Mouse (Mus musculus) stomach, adult 2 months (tissue): ENCODE results near the gene Nthl1. TPM values are rescaled to one million over a fixed set of nuclear protein-coding genes. Genes with fewer than 3 reads are reported as not detected.

Experiments
- polyA plus RNA-seq: library from polyadenylated mRNA; depleted of rRNA; stranded (reverse); fragments of >200 nt; gene quantifications from 2 replicates; pipeline ENCODE4 v1.2.3, GENCODE M21; 2012; rRNA removed

Gene Nthl1
- polyA plus RNA-seq = 4.2 and 7.1 TPM in 2 replicates

DNA sequence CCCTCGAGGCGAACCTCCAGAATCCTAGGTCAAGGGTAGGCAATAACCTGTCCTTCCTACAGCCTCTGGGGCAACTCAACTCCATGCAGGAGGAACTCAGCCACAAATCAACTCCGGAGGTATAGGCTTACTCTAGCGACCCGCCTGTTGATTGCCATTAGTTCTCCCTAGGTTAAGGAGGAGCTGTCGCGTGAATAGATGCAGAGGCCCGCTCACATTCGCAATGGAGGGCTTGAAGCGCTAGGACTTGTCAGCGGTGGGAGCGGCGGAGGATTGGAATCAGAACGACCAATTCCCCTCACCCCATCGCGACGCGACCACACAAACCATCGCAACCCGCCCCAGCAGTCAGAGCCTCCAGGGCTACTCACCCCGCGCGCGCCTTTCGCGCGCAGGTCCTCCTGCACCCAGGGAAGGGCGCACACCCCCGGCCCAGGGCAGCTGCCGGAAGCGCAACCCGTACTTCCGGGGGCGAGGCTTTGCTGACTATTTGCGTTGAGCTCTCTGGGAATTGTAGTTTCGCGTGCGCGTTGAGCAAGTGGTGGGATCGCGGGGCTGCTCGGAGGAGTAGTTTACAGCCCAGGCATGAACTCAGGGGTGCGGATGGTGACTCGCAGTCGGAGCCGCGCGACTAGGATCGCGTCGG is at the start of gene Nthl1, which contains the start of gene Tsc2:
TSS of gene Nthl1 (plus strand) at position 514 of the 646 bp plus-strand sequence.
TSS of gene Tsc2 (minus strand) at position 464 of the 646 bp plus-strand sequence.

DNA sequence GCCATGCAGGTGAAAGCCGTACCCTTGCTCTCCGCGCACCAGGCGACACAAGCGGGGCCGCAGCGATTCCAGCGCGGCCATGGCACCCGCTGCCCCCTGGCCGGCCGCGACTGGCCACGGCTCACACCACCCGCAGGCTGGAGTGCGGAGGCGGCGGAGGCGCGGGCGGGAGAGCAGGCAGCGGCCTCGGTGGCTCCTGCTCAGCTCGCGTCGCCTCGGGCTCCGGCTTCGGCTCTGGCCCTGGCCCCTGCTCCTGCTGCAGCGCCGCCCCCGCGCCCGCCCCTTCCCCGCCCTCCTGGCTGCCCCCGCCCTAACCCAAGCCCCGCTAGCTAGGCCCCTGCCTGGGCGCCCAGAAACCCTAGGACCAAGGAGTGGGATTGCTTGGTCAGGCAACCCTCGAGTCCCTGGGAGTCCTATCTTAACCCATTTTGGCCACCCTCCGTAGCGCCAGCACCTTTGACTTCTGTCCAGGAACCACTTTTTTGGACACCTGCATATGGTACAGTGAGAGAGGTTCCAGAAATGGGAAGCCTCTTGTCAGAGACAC is 17.7 kb downstream of the Nthl1 start, which contains the start of gene Slc9a3r2:
TSS of gene Slc9a3r2 (minus strand) at position 258 of the 547 bp plus-strand sequence.

DNA sequence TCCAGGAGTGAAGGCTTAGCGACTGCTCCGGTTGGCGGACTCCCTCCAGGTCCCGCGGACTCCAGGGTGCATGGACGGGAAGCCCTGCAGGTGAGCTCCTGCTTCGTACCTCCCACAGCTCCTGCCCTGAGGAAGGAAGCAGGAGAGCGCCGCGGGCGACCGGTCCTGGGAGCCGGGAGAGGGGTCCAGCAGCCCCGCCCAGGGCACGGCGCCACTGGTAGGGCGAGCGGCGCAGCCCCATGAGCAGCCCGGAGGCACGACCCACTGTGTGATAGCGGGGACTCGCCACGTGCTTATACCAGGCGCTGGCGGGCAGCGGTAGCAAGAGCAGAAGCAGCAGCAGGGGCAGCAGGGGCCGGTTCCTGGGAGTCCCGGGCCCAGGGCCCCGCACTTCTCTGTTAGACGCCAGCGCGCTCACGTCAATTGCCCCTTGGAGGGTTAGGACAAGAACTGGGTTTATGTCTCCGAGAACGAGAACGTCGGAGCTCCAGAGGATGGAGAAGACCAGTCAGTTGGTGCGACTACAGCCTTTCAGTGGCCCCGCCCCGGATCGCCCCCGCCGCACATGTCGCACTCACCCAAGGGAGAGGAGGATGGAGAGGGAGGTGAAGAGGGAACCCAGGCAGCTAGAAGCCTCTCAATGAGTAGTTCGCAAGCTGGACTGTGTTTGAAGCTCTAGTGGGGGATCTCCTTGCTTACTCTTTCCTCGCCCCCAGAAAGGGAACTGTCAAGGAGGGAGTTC is 25.7 kb downstream of the Nthl1 start, which contains the start of gene Npw:
TSS of gene Npw (minus strand) at position 441 of the 742 bp plus-strand sequence.

DNA sequence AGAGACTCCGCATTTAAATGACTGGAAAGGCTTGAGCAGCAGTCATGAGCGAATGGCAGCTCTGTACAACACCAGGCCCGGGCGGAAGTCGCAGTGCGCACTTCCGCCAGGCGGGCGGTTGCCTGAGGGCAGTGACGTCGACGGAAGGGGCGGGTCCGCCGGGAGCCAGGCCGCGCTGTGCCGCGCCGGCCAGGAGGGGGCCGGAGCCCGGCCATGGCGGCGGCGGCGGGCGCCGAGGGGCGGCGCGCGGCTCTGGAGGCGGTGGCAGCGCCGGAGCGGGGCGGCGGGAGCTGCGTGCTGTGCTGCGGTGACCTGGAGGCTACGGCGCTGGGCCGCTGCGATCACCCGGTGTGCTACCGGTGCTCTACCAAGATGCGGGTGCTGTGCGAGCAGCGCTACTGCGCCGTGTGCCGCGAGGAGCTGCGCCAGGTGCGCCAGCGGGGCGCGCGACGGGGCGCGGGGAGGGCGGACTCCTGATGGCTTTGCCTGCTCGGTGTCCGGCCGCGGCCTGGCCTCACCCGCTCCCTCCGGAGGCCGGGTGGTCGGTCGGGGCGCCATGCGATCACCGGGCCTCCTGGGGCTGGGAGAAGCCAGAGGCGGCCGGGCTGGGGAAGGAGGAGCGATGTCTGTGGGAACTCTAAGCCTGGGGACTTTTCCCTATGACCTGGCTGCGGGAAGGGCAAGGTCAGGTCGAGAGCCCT is 37.2 kb downstream of the Nthl1 start, which contains the start of gene Zfp598:
TSS of gene Zfp598 (plus strand) at position 143 of the 701 bp plus-strand sequence.

Other genes with a start within 250 kb of the Nthl1 start
- 34.7 and 57.6 TPM in 2 replicates for gene Rnps1, start 218.1 kb upstream of the Nthl1 start, polyA plus RNA-seq
- 36.9 and 55.2 TPM in 2 replicates for gene Eci1, start 206.0 kb upstream of the Nthl1 start, polyA plus RNA-seq
- 14.8 and 19.5 TPM in 2 replicates for gene Dnase1l2, start 189.6 kb upstream of the Nthl1 start, polyA plus RNA-seq
- gene E4f1, start 162.4 kb upstream of the Nthl1 start, polyA plus RNA-seq = 36.0 and 36.4 TPM in 2 replicates
- 31.9 and 71.4 TPM in 2 replicates for gene Pgp, start 162.3 kb upstream of the Nthl1 start, polyA plus RNA-seq
- 0.89 and 2.0 TPM in 2 replicates for gene Bricd5, start 158.8 kb upstream of the Nthl1 start, polyA plus RNA-seq
- gene Mlst8, start 153.6 kb upstream of the Nthl1 start, polyA plus RNA-seq = 17.7 and 18.0 TPM in 2 replicates
- 0.31 and 0.43 TPM in 2 replicates for gene Caskin1, start 144.1 kb upstream of the Nthl1 start, polyA plus RNA-seq
- gene Traf7, start 104.7 kb upstream of the Nthl1 start, polyA plus RNA-seq = 69.9 and 81.7 TPM in 2 replicates
- gene Rab26, start 98.5 kb upstream of the Nthl1 start, polyA plus RNA-seq = 0.52 and 0.64 TPM in 2 replicates
- gene Pkd1, start 82.8 kb upstream of the Nthl1 start, polyA plus RNA-seq = 28.7 and 31.6 TPM in 2 replicates
- 76.4 and 92.7 TPM in 2 replicates for gene Tsc2, start 50 bp upstream of the Nthl1 start, polyA plus RNA-seq
- gene Slc9a3r2, start 17.6 kb downstream of the Nthl1 start, polyA plus RNA-seq = 79.0 and 91.9 TPM in 2 replicates
- gene Npw, start 25.8 kb downstream of the Nthl1 start, polyA plus RNA-seq = 82.5 and 162 TPM in 2 replicates
- 38.5 and 39.1 TPM in 2 replicates for gene Zfp598, start 37.0 kb downstream of the Nthl1 start, polyA plus RNA-seq
- gene Syngr3, start 57.3 kb downstream of the Nthl1 start, polyA plus RNA-seq = 1.4 and 1.7 TPM in 2 replicates
- gene Gfer, start 63.5 kb downstream of the Nthl1 start, polyA plus RNA-seq = 7.2 and 30.2 TPM in 2 replicates
- 11.3 and 12.3 TPM in 2 replicates for gene Noxo1, start 63.6 kb downstream of the Nthl1 start, polyA plus RNA-seq
- gene Tbl3, start 75.0 kb downstream of the Nthl1 start, polyA plus RNA-seq = 25.5 and 30.0 TPM in 2 replicates
- 0.13 and 0.33 TPM in 2 replicates for gene Rnf151, start 85.4 kb downstream of the Nthl1 start, polyA plus RNA-seq
- 1,596 and 3,241 TPM in 2 replicates for gene Rps2, start 85.4 kb downstream of the Nthl1 start, polyA plus RNA-seq
- 158 and 263 TPM in 2 replicates for gene Ndufb10, start 91.8 kb downstream of the Nthl1 start, polyA plus RNA-seq
- gene Rpl3l, start 95.1 kb downstream of the Nthl1 start, polyA plus RNA-seq = 2.5 and 3.6 TPM in 2 replicates
- 78.4 and 78.5 TPM in 2 replicates for gene Msrb1, start 104.0 kb downstream of the Nthl1 start, polyA plus RNA-seq
- gene Hs3st6, start 120.3 kb downstream of the Nthl1 start, polyA plus RNA-seq = 3.0 and 3.9 TPM in 2 replicates
- gene Meiob, start 171.6 kb downstream of the Nthl1 start, polyA plus RNA-seq = not detected in 2 replicates
- 37.2 and 61.0 TPM in 2 replicates for gene Hagh, start 207.5 kb downstream of the Nthl1 start, polyA plus RNA-seq
- gene Fahd1, start 217.7 kb downstream of the Nthl1 start, polyA plus RNA-seq = 5.4 and 6.5 TPM in 2 replicates
- 2.3 and 5.1 TPM in 2 replicates for gene Igfals, start 233.3 kb downstream of the Nthl1 start, polyA plus RNA-seq